ENCODE assay signal across 25 mouse cellular contexts in the genomic region with DNA sequence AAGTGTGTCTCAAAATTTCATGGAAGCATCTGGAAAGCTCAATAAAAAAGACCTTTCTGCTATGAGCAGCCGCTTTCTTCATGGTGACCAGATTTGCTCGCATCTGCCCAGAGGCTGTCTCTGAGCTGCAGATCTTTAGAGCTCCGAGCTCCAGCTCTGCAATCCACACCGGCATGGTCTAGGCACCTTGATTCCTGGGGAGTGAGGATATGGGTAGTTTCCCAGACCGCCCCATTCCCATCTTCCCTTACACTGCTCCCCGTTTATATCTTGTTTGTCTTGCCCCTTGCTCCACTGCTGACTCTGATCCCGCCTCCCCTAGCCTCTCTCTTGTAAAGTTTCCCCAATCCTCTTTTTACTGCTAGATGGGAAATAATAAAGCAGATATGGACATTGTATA. TPM values are rescaled to one million over a fixed set of nuclear protein-coding genes. Genes with fewer than 3 reads are reported as not detected.
DNase-seq lines count a peak whose midpoint lies in the region; ATAC-seq lines count a peak whose summit lies in the region.
"Had no signal": no experiment of that assay in that cellular context is flagged by ENCODE, and none has a peak within 500 bp of the region (broad histone marks: within the 10 kb centered on the region; RNA-seq: fewer than 3 reads in every experiment).

No protein-coding gene starts in this region.

- no peaks in the 10 kb centered on the region for H3K27me3 ChIP-seq in heart, embryonic 13.5 days (replicated peaks)
- H3K27me3 ChIP-seq in lung, embryonic 15.5 days = no peaks in the 10 kb centered on the region
- H3K27me3 ChIP-seq in embryonic facial prominence, embryonic 14.5 days (replicated peaks; ENCODE audit: control insufficient read depth, insufficient read depth, low read length) = no peaks in the 10 kb centered on the region
- no peaks in the 10 kb centered on the region for H3K27me3 ChIP-seq in limb, embryonic 15.5 days
- H3K27me3 ChIP-seq: CH12.LX; hindbrain, embryonic 12.5 days had no signal

- peaks cover 11% of the 10 kb centered on the region for H3K4me1 ChIP-seq in heart, embryonic 13.5 days
- peaks cover 11% of the 10 kb centered on the region; the same call in 1 of the 2 replicates for H3K4me1 ChIP-seq in lung, embryonic 15.5 days
- H3K4me1 ChIP-seq in embryonic facial prominence, embryonic 14.5 days (ENCODE audit: control insufficient read depth, insufficient read depth, low read length) = 0 out of 2 replicates have a peak, but pooled peaks cover 4% of the 10 kb centered on the region
- H3K4me1 ChIP-seq in limb, embryonic 15.5 days = peaks cover 5% of the 10 kb centered on the region
- H3K4me1 ChIP-seq: hindbrain, embryonic 12.5 days had no signal

- WGBS in heart, embryonic 13.5 days = 56% methylated on average over 7 of the region's 7 CpGs
- 53% methylated on average over 7 of the region's 7 CpGs for WGBS in lung, embryonic 15.5 days
- WGBS in embryonic facial prominence, embryonic 14.5 days = 44% methylated on average over 7 of the region's 7 CpGs
- 40% methylated on average over 7 of the region's 7 CpGs for WGBS in limb, embryonic 15.5 days

- no peak for ATAC-seq in heart, embryonic 13.5 days (ENCODE audit: extremely low read depth, insufficient number of reproducible peaks, low FRiP score, low TSS enrichment)
- no peak; the same call in 1 of the 2 replicates for ATAC-seq in lung, embryonic 15.5 days (ENCODE audit: borderline replicate concordance, extremely low read depth, low FRiP score, low TSS enrichment)
- no peak for ATAC-seq in embryonic facial prominence, embryonic 14.5 days (ENCODE audit: low read depth)
- ATAC-seq in limb, embryonic 15.5 days (ENCODE audit: insufficient number of reproducible peaks, low FRiP score, low TSS enrichment, low read depth) = 0 out of 2 replicates have a peak, but pooled peaks have one; percentile 10
- ATAC-seq: activated CD4-positive, CD25-positive, alpha-beta regulatory T cell, adult 4 months; intestine, postnatal 0 days had no signal

- DNase-seq in heart, postnatal 4 days = no peak
- no peak for DNase-seq in lung, postnatal 36 days
- no peak for DNase-seq in embryonic facial prominence, embryonic 14.5 days (ENCODE audit: low spot score)
- DNase-seq in T-cell, adult 2 months (ENCODE audit: low spot score) = no peak
- DNase-seq: adrenal gland, adult 8-10 months; B cell, adult 2 months; cerebellum, adult 18-20 months; cerebellum, postnatal 36 days; kidney, postnatal 36 days; liver; lung, postnatal 4 days; thymus, adult 2 months; thymus, postnatal 4 days had no signal

- H3K36me3 ChIP-seq in heart, embryonic 13.5 days = no peaks in the 10 kb centered on the region
- H3K36me3 ChIP-seq in lung, embryonic 15.5 days = no peaks in the 10 kb centered on the region
- no peaks in the 10 kb centered on the region for H3K36me3 ChIP-seq in embryonic facial prominence, embryonic 14.5 days (ENCODE audit: control insufficient read depth, insufficient read depth, low read length)
- no peaks in the 10 kb centered on the region for H3K36me3 ChIP-seq in limb, embryonic 15.5 days
- H3K36me3 ChIP-seq: forebrain, embryonic 12.5 days; G1E; hindbrain, embryonic 12.5 days had no signal

- no peak overlapping the region; the same call in 1 of the 2 replicates for H3K9ac ChIP-seq in heart, embryonic 13.5 days
- no peak overlapping the region for H3K9ac ChIP-seq in lung, embryonic 15.5 days
- no peak overlapping the region for H3K9ac ChIP-seq in embryonic facial prominence, embryonic 14.5 days (ENCODE audit: low read depth, low read length)
- H3K9ac ChIP-seq in limb, embryonic 15.5 days = no peak overlapping the region
- H3K9ac ChIP-seq: forebrain, embryonic 12.5 days; hindbrain, embryonic 12.5 days had no signal

- no peak overlapping the region for H3K4me3 ChIP-seq in heart, embryonic 13.5 days
- no peak overlapping the region for H3K4me3 ChIP-seq in lung, embryonic 15.5 days
- H3K4me3 ChIP-seq in embryonic facial prominence, embryonic 14.5 days (ENCODE audit: low read depth, low read length) = no peak overlapping the region
- H3K4me3 ChIP-seq in limb, embryonic 15.5 days = 0 out of 2 replicates have a peak overlapping the region, but pooled peaks have one; percentile 9
- H3K4me3 ChIP-seq: erythroblast, embryonic 14.5 days; forebrain, embryonic 12.5 days; hindbrain, embryonic 12.5 days had no signal

- H3K27ac ChIP-seq in heart, embryonic 13.5 days (replicated peaks) = peak overlapping the region; percentile 34
- H3K27ac ChIP-seq in lung, embryonic 15.5 days = peak overlapping the region; percentile 55
- peak overlapping the region; percentile 56 for H3K27ac ChIP-seq in embryonic facial prominence, embryonic 14.5 days (replicated peaks; ENCODE audit: low read depth, low read length)
- peak overlapping the region; percentile 80 for H3K27ac ChIP-seq in limb, embryonic 15.5 days
- H3K27ac ChIP-seq: forebrain, embryonic 12.5 days; hindbrain, embryonic 12.5 days had no signal

- no peaks in the 10 kb centered on the region for H3K9me3 ChIP-seq in heart, embryonic 13.5 days
- no peaks in the 10 kb centered on the region for H3K9me3 ChIP-seq in lung, embryonic 15.5 days
- no peaks in the 10 kb centered on the region for H3K9me3 ChIP-seq in embryonic facial prominence, embryonic 14.5 days (ENCODE audit: control insufficient read depth, low read length)
- no peaks in the 10 kb centered on the region for H3K9me3 ChIP-seq in limb, embryonic 15.5 days
- H3K9me3 ChIP-seq: forebrain, embryonic 12.5 days; hindbrain, embryonic 12.5 days had no signal

- peak overlapping the region; percentile 12; the same call in 1 of the 2 replicates for H3K4me2 ChIP-seq in heart, embryonic 13.5 days
- H3K4me2 ChIP-seq in lung, embryonic 15.5 days = peak overlapping the region; percentile 24; the same call in 1 of the 2 replicates
- H3K4me2 ChIP-seq in embryonic facial prominence, embryonic 14.5 days (ENCODE audit: low read depth, low read length) = peak overlapping the region; percentile 30
- peak overlapping the region; percentile 21; the same call in 1 of the 2 replicates for H3K4me2 ChIP-seq in limb, embryonic 15.5 days
- H3K4me2 ChIP-seq: forebrain, embryonic 12.5 days; hindbrain, embryonic 12.5 days had no signal

RNA-seq across cellular contexts. Expression of a gene that starts 42.0 kb away (rescaled TPM):
- 19.6 and 21.0 TPM in 2 replicates for polyA plus RNA-seq in heart, embryonic 13.5 days (2015; fragmentation: Nextera tagmentation; extraction: Ambion mirVana)
- total RNA-seq in heart, postnatal 4 days (2021) = 10 to 100 TPM; 49.8 to 50.4 TPM
- polyA plus RNA-seq in lung, embryonic 15.5 days (2015; fragmentation: Nextera tagmentation; extraction: Ambion mirVana) = 29.7 and 32.4 TPM in 2 replicates
- 37.1 and 37.4 TPM in 2 replicates for polyA plus RNA-seq in embryonic facial prominence, embryonic 14.5 days (2014; fragmentation: Nextera tagmentation; extraction: Ambion mirVana)
- 31.2 and 34.4 TPM in 2 replicates for polyA plus RNA-seq in limb, embryonic 15.5 days (2015; fragmentation: Nextera tagmentation; extraction: Ambion mirVana)
- total RNA-seq: CH12.LX; megakaryocyte-erythroid progenitor cell, adult 5-6 weeks; neutrophil, adult 5-6 weeks had no signal
- polyA plus RNA-seq: erythroblast, embryonic 14.5 days; G1E had no signal
